Mouse (Mus musculus) right cerebral cortex, postnatal 4 days (tissue): ENCODE data around the gene Tbx21.

Experiments
- DNase-seq: peaks from one replicate; pipeline ENCODE4 v3.0.0-alpha.2; 2022

Tbx21 gene

DNA sequence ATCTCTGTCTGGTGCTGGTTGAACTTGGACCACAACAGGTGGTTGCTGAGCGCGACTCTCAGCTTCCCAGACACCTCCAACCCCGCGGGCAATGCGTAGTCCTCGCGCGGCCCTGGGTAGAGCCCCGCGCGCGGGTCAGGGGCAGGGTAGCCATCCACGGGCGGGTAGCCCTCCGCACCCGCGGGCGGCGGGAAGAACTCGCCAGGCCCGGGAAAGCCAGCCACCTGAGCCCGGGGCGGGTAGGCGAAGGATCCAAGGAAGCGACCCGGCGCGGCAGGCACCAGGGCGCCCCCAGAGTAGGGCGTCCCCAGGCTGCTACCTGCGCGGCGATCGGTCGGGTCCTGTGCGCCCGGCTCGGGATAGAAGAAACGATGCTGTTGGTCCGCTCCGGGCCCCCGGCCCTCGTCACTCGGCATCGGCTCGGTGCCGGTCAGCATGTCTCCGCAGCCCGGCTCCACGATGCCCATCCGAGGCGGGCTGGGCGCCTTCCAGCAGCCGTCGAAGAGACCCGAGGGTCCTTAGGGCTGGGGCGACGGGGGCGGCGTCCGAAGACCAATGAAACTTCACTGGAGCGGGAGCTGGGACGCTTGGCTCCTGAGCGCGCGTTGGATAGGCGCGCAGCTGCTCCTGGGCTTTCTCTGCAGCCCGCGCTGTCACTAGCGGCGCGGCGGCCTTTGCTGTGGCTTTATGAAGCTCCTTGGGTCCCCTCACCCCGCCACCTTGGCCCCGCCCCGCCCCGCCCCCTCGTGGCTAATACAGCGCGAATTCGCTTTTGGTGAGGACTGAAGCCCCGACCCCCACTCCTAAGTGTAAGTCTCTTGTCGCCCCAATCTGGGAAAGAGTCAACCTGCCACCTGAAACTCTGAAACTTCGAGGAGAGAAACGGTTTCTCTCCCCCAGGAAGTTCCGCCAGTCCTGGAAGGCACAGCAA, at the start of gene Tbx21:
TSS of gene Tbx21 (minus strand) at position 661 of the 931 bp plus-strand sequence.
- DNase-seq = no peak

DNA sequence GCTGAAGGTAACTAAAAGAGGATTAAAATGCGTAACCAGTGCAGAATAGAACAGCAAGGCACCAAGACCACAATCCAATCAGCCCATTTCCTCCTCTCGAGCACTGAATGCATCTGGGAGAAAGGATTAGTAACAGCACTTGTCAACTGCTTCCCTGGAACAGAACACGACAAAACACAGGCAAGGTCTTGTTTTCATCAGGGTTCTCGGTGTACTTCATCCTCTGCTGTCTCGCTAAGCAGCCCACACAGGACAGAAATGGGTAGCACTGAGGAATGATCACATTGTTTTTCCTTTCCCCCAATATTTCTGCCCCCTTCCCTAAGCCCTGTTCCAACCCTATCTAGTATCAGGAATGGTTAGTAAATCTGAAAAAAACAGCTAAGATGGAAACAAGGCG, 45.2 kb upstream of the Tbx21 start:
- no peak for DNase-seq

DNA sequence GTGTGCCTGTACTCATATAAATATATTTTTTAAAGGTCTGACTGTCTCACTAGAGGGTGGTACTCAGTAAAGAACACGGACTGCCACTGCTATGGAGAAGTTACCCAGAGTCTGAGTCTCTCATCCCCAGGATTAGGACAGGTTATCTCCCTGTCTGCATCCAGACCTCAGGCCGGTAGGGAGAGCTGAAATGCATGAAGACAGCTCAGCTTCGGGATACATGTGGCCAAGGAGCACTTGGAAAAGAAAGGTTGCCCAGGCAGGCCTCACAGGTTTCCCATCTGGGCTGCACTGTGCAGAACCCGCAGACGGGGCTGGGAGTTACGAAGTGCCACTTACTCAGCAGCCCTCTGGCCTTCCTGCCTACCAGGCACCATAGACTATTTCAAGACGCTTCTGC, 41.9 kb upstream of the Tbx21 start:
- no peak for DNase-seq

DNA sequence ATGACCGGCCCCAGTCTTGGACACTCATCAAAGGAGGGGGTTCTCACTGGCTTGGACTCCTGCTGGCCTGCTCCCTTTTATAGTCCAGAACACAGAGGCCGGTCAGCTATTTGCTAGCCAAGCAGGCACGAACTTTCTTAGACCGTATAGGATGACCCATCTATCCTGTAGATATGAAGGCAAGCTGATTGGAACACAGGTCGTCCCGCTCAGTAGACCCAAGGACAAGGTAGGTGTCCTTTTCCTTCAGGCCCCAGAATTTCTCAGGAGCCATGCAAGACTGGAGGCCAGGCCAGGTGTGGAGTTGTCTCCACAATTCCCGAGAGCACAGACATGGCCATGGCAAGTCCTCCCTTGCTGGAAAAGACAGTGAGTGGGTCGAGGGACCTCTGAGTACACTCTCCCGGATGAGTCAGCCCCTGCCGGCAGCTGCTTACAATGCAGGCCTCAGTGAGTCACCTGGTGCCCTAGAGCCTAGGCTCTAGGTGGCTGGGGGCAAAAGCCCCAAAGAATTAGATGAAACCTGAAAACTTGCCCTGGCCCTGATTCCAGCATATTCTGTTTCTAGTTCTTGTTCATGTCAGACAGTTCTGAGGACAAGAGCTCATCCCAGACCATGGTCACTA, 37.6 kb upstream of the Tbx21 start:
- DNase-seq = no peak

DNA sequence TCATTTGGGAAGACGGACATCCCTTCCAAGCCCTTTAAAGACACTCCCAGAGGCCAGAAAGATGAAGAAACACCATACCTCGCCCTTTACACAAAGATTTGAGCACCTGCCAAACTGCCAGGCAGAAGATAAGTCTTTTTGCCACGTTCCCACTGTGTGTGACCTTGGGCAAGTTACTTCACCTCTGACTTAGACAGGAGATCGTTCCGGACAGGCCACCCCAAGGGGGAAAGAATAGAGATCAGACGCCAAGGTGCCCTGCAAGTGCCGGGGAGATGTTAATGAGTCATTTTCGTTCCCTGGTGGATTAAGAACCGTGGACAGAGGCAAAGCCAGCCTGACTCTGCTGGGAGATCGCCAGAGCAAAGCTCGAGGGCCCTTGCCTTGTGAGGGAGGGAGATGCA, 36.9 kb upstream of the Tbx21 start:
- no peak for DNase-seq

DNA sequence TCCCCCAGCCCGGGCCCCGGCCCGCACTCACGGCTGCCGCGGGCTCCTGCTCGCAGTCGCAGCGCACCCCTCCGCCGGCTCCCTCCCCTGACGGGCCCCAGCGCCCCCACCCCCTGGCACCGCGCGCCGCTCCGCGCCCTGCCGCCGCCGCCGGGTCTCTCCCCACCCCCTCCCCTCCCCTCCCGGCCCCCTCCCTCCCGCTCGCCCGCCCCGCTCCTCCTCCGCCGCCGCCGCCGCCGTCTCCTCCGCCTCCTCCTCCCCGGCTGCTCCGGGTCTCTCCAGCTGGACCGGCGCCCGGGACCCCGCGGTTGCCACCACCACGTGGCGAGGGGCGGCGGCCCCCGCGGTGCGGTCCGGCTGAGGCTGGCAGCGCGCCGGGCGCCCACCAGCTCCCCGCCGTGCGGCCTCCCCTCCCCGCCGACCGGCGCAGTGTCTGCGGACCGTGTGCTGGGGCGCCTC, 36.2 kb upstream of the Tbx21 start, which contains the start of gene Tbkbp1:
TSS of gene Tbkbp1 (minus strand) at position 153 of the 459 bp plus-strand sequence.
- peak; percentile 78 for DNase-seq

DNA sequence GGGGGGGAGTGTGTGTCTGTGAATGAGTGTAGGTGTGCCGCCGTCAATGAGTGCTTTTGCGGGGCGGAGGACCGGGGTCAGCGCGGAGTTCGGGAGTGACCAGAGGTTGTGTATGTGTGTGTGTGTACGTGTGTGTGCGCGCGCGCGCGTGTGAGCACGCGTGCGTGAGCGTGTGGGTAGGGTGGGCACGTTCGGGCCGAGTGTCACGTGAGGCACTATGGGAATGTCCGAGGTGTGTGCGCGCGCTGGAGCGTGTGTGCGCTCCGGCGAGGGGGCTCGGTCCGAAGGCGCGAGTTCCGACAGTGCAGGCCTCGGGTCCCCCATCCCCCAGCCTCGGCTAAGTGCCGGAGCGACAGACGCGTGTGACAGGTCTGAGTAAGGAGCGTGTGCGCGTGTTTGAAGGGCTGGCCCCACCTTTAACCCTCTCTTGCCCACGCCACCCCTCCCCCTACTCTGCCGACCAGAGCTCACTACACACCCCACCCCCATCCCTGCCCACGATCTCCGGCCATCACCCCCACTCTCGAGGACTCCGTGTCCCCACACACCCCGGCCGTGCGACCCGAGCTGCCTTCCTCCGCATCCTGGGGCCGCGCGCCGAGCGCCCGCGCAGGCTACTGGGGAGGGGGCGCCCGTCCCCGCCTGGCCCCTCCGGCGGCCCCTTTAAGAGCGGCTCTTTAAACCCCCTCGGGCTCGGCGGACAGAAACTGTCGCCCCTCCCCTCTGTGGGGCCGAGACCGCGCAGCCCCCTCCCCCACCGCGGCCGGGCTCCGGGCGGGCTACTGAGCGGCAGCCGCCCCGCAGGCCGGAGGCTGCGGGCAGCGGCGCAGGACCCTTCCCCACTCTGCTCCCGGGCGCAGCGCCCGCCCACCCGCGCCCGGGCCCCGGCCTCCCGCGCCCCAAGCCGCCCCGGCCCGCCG, 35.5 kb upstream of the Tbx21 start:
- peak; percentile 75 for DNase-seq

DNA sequence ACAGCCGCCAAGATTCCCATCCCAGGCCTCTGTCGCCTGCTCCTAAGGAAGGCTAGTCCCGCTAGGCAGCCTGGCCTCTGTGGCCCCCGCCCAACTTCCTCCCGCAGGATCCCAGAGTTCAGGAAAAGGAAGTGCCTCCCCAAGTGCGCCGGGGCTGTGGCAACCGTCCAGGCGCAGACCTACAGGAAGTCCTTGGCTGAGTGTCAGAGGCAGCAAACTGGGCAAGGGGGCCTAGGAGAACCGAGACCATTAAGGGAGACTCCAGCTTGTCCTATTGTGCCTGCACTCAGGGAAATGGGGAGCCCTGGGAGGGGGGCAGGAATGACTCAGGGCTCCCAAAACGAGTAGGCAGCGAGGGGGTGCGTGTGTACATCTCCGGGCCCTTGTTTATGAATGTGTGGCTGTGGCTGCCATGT, 34.9 kb upstream of the Tbx21 start:
- peak; percentile 62 for DNase-seq

DNA sequence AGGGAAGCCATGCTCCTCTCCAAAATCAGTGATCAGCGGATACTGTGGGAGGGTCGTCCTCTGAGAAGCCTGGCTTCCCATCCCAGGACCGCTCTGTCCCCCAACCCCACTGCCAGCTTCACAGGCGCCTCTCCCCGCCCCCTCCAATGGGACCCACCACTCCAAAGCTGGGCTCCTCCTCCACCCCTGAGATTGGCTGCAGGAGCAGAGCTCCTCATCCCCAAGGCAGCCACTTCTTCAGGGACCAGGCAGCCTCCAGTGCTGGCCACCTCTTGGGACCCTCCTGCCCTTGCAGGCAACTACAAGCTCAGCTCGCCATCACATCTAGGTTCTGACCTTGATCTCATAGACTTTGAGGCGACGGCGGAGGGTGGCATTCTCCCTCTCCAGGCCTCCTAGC, 33.9 kb upstream of the Tbx21 start:
- DNase-seq = no peak

DNA sequence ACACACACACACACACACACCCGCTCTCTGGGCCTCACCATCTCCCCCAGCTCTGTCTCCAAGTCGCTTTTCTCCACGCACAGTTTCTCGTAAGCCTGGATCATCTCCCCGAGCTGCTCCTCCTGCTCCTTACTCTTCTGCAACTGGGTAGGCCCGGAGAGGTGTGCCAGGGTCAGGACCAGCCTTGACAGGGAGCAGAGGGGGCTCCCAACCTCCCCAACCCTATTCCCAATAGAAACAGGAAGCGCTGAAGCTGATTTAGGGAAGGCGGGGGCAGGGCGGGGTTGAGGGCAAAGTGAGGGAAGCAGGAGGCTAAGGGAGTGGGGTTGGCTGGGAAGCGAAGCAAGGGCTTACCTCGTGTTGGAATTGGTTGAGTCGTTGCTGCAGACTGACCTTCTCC, 33.5 kb upstream of the Tbx21 start:
- DNase-seq = no peak

DNA sequence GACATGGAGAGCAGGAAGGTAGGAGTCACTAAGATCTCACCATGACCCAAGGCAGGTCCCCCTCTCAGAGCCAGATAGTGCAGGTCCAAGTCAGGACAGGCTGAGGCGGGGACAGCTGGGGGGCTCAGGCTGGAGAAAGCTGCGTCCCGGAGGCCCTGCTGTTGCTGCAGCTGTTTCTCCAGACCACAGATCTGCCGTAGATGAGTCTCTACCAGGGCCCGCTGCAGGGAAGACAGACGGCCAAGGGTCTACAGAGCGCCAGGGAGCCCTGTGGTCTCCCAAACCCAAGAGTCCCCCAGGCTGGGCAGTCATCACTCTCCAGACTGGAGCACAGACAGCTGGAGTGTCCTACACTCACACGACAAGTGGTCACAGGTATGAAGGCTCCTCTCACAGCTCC, 32.2 kb upstream of the Tbx21 start:
- no peak for DNase-seq

DNA sequence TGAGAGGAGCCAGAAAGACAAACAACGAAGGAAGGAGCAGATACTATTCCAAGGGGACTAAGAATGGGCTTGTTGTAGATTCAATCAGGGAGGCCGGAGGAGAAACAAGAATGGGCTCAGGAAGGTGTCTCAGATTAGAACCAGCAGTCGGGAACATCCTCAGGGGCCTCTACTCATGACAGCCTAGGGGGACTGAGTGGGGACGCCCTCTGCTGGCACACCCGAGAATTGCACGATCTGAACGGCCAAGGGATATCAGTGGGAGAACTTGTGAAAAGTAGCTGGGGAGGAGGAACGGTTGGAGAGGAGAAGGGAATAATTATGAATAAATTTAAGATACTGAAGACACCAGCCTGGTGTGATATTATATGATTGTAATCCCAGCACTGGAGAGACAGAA, 31.6 kb upstream of the Tbx21 start:
- DNase-seq = peak; percentile 84

DNA sequence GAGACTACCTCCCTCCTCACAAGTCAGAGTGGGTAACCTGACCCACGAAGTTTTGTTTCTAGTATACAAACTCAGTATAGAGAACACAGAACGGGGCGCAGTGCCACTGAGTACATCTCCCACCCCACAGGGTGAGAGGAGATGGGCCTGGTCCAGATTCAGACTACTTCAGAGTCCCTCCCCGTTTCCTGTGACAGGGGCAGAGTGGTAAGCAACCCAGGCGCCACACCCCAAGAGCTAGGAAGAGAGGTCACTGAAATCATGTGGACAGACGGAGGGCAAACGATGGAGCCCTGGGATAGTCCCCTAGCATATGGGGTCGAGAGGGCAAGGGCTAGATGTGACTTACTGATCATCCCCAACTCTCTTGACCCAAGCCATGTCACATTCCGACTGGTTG, 30.8 kb upstream of the Tbx21 start:
- DNase-seq = no peak

DNA sequence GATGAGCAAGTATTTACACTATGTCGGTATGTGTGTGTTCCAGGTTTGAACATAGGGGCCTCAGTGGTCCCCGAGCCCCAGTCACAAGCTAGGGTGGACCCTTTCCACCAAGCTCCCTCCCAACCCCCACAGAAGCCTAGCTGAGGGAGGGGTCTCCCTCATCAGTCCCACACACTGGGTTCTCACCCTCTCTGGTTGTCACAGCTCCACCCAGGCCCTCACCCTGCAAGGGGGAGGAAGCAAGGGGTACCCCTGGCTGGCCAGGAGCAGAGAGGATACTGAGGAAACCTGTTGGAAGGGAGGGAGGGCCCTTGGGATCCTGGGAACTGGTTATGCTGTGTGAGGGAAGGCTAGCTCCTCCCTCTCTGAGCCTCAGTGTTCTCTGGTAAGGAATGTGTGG, 30.2 kb upstream of the Tbx21 start:
- DNase-seq = no peak

DNA sequence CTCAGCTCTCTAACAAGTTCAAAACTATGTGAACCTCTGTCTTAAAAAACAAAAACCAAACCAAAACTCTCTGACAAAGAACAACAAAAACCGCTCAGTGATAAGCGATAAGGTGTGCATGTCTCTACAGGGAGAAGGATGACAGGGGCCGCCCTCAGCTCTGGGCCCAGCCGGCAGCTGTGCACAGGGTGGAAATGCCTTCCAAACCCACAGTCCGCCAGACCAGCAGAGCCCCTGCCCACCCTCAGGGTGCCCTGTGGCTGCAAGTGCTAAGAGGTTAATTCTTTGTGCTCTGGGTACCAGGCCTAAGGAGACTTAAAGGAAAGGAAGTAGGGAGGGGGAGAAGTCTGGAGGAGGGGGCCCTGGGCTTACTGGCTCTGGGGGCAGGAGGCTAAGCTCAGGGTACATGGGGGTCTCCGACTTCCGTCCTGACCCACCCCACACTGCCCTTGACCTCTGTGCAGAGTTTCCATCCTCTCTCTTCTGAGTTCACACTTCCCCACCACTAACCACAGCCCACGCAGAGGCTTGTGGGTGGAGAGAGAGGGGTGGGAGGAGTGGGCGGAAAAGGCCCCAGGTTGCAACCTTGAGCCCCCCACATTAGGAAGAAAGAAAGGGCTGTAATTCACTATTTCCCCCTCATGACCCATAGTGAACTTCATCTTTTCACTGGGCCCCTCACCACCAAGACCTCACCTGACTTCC, 28.2 kb upstream of the Tbx21 start:
- DNase-seq = no peak

DNA sequence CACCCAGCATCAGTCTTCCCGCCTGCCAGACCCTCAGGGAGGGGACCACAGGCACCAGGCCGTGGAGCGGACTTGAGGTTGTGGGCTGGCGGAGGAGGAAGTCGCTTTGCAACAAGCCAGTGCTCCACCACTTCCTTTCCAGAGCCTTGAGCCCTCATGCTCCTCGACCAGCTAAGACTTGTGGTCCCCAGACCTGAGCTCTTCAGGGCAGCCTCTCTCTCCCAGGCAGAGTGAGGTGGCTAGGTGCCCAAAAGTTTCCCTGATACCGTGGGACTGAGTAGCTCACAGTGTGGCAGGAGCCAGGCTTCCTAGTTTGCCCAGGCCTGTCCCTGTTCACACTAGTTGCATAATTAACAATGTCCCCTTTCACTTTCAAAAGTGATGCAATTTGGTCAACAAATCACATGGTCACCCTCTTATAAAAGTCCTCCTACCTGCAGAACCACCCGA, 27.1 kb upstream of the Tbx21 start:
- no peak for DNase-seq

DNA sequence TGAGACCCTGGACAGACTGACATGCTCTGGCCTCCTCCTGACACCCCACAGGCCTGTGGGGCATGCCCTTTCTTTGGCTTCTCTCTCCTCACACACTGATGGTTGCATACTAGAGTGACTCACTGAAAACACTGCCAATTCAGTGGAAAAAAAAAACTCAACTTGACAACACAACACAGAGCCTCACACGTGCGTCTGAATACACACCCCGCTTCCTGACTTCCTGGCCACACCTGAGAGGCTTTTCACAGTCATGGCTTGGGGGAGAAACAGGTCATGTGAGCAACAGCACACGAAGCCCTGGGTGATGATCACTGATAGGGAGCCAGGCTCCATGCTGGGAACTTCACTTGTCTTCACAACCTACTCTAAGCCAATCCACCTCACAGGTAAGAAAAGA, 25.7 kb upstream of the Tbx21 start:
- no peak for DNase-seq

DNA sequence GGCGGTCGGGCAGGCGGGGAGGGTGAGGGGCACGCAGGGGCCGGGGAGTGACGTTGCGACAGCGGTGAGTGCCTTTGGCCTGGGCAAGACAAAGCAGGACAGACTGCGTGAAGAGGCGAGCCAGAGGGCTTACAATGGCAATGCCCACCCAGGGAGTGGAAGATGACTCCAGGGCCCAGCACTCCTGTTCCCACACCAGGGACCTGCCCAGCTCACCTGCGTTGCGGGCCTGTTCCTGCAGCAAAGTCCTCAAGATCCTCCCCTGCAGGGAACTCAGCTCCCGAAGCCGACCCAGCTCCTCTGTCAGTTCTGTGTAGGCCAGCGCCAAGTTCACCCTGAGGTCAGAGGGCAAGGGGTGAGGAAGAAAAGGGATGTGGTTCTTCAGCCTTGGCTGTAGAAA, 24.1 kb upstream of the Tbx21 start:
- no peak for DNase-seq

DNA sequence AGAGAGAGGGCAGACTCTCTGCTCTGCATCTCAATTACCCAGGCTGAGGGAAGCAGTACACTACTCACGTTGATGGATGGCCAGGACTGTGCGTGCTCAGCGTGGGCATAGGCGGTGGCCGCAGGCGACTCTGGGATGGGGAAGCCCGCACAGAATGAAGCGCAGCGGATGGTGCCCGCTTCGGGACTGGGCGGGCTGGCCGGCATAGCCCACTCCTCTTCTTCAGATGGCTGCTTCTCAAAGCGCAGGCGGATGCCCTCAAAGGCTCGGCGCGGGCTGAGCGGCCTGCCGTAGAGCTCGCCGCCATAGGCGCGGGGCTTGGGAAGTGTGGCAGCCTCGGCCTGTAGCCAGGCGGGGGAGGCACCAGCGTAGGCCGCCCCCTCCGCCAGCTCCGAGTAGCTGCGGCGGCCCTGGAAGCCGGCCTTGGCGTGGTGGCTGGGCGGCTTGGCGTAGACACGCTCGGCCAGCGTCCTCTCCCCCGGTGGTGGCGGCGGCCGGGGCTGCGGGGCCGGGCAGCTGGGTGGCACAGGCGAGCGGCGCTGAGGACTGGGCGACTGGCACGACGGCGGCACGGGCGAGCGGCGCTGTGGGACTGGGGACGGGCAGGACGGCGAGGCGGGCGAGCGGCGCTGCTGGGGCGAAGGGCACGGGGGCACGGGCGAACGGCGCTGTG, 23.6 kb upstream of the Tbx21 start:
- DNase-seq = peak; percentile 53

DNA sequence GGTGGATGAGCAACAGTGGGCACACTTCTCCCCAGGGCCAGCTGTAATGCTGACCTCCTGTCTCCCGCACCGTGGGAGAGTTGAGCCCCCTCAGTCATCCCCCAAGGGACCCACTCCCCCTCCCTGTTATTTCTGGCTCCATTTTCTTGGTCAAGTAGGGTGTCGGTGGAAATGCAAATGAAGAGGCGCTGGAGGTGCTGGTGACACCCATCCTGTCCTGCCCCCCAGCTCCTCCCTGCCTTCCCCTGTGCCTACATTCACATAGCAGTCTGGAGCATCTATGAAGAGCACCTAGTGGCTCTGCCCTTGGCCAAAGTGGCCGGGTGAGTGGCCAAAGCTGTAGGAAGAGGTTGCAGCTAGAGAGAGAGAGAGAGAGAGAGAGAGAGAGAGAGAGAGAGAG, 18.1 kb upstream of the Tbx21 start:
- no peak for DNase-seq

DNA sequence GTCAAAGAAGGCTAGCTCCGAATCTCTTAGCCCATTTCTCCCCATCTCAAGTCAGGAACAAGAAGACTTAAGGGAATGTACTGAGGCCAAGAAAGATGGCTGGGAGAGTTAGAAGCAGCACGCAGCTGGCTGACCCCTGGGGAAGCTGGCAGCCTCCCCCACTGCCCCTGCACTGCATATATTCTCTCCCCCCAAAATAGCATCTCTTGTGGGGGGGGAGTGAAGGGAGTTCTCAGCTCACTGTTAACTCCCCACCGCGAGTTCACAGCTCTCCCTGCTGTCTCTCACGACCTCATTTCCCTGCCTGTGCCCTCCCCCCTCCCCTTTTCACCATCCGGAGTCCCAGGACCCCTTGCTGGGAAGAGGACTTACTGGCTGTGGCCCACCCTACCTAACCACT, 17.1 kb upstream of the Tbx21 start:
- DNase-seq = no peak

DNA sequence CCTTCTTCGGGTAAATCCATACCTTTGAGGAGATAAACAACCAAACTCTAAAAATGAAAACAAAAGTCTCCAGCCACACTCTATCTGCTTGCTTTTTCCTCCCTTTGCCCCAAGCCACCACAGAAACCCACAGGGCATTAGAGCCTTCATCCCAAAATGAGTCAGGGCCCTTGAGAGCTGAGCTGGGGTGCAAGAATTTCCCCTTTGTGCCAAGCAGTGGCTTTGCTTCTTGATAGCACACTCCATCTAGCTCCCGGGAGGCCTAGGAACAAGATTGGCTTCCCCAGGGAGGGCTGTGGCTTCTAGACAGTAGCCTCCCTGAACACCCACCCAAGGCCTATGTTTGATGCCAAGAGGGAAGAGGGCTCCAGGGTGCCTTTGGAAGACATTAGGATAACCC, 16.6 kb upstream of the Tbx21 start:
- no peak for DNase-seq
